Mouse (Mus musculus): ENCODE measurements around the gene Rnf212b. TPM values are rescaled to one million over a fixed set of nuclear protein-coding genes. Genes with fewer than 3 reads are reported as not detected.
A peak's percentile ranks its signal among the peaks of the same experiment; 100 is the strongest.
"Not testable (repeated sequence)": the region's sequence is repeated elsewhere in the genome, so short reads cannot be mapped to it uniquely, and the experiment has no call there.

The Rnf212b gene
- total RNA-seq (2021) = not detected
- long read RNA-seq, experiment 1, partial matches to known transcripts = 0 of 1 reads
- long read RNA-seq, experiment 1, other reads (novel, unspliced or antisense) = 1 of 1 reads
- long read RNA-seq, experiment 2 = 0 reads

DNA sequence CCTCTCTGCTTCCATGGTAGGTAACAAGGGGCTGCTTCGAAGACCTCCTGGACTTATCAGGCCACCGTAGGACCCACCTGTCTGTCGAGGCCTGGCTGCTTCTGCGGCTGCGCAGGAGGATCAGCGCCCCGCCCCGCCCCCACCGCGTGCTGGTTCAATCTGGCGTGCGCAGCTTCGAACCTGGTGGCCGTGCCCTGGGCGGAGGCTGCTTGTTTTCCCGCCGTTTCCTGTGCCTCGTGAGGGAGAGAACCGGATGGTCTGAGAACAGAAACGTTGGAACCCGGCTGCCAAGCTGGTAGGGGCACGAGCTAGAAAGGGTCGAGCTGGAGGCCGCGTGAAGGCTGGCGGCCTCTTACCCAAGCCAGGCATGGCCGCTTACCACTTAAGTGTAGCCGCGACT is at the start of gene Rnf212b:
Rnf212b (plus strand) TSS at position 151 of the 400 bp plus-strand sequence.
- DNase-seq (ENCODE audit: extremely low spot score in 1 of 2, low spot score in 2 of 2) = no peak
- no peak within 1 kb of the TSS for H3K4me3 ChIP-seq
- intact Hi-C loops (cut with DNase I) = no loop called here
- no peak for TF ChIP-seq CTCF (IDR thresholded peaks at IDR 0.05)
- H3K27ac ChIP-seq = no peak within 1 kb of the TSS

DNA sequence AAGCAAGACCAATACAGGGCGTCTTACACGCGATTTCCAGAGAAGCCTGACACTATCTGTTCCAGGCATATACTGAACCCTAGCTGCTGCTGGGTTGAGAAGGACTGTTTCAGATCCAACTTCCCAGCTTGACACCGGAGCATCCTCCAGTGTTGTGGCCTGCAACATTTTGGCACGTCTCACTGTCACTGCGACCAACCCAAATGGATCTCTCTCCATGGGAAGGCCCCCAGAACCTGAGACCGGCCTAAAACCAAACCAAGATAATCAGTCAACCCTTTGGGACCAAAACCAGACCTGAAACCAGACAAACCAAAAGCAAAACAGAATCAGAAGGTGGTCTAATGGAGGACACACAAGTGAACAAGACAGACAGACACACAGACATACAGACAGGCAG is 47.0 kb upstream of the Rnf212b start:
- intact Hi-C loops (cut with DNase I); H3K4me3 ChIP-seq; H3K27ac ChIP-seq; DNase-seq (ENCODE audit: extremely low spot score in 1 of 2, low spot score in 2 of 2): not testable (repeated sequence)

DNA sequence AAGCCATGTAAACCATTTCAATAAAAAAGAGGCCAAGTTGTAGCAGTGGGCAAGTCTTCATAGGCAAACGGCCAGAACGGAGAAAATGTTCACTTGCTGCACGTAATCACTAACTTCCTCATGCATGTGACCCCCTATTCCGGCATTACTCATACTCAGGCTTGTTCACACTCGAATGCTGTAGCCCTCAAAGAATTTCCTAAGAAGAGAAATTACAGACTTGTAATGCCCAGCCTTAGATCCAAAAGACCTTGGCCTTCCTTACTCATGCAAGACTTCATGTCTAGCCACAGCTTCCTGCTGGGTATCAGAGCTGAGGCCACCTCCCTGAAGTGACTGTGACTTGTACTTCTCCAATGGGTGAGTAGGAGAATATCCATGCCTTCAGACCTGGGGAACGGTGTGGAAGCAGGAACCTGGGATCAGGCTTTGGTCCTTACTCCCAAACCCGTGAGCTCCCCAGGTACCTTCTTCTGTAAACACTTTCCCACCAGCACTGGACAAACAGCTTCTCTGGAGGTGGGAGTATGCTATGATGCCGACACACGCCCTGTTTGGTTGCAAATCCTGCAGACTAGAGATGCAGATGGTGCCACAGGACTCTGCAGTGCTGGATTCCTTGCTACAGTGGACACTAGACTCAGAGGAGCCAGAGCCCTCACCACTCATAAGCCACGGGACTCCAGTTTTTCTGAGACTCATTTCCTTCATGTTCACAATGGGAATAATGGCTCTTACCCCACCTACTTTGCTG is 45.5 kb upstream of the Rnf212b start:
- Histone ChIP-seq H3K4me3 (no peak overlapping the region), H3K27ac (no peak overlapping the region)
- TF ChIP-seq CTCF (IDR thresholded peaks at IDR 0.05) = no peak
- intact Hi-C loops (cut with DNase I) = no loop called here
- DNase-seq (ENCODE audit: extremely low spot score in 1 of 2, low spot score in 2 of 2) = no peak

DNA sequence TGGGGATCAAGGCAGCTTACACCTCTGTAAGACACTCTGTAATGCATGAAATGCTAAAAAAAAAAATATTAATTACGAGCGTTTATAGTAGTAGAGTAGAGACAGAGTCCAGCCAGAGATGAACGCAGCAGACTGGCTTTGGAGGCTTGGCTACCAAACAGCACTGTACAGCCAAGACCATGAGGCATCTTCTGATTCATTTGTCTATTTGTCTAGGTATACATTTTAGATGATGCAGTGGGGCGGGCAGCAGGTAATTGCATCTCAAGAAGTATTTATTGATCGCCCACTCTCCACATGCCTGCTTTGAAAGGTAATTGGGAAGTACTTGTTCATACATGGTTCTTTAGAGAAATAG is 44.9 kb upstream of the Rnf212b start:
- no peak overlapping the region for H3K27ac ChIP-seq
- intact Hi-C loops (cut with DNase I) = no loop called here
- TF ChIP-seq CTCF (IDR thresholded peaks at IDR 0.05) = no peak
- H3K4me3 ChIP-seq = no peak overlapping the region
- DNase-seq (ENCODE audit: extremely low spot score in 1 of 2, low spot score in 2 of 2) = no peak

DNA sequence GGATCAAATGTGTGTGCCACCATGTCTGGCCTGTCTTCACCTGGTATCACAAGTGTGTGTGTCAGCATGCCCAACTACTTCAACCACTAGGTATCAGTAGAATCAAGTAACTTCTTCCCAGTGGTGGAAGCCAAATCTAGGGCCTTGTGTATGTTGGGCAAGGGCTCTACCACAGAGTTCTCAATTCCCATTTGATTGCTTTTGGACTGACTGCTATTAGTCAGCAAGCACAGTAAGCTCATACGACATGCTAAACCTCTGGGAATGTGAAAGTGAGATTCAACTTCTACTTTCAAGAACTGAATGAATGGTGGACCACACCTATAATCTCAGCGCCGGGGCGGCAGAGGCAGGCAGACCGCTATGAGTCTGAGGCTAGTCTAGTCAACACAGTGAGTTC is 43.6 kb upstream of the Rnf212b start:
- Histone ChIP-seq H3K27ac (no peak overlapping the region), H3K4me3 (no peak overlapping the region)
- no peak for DNase-seq (ENCODE audit: extremely low spot score in 1 of 2, low spot score in 2 of 2)
- intact Hi-C loops (cut with DNase I) = no loop called here
- no peak for TF ChIP-seq CTCF (IDR thresholded peaks at IDR 0.05)

DNA sequence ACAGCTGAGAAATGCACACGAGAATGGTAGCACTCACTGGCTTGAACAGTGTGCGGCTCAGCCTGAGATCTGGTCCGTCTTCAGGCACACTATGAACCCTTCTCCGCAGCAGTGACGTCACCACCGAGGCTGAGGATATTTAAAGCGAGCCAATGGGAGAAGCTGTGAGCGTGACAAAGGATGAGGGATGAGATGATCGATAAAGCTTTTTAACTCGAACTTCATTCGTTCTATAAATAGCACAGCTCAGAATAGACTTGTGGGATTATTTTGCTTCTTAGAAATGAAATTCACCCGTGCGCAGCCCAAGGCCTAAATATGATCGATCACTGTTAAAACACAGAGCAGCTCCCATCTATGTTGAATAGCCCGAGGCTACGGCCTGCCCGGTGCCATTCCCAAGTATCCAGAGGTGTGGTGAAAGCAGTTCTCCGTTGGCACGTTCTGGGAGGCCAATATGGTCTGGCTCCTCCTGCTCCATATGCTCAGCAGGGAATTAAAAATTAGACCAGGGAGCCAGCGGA is 41.5 kb upstream of the Rnf212b start:
- intact Hi-C loops (cut with DNase I) = no loop called here
- TF ChIP-seq CTCF (IDR thresholded peaks at IDR 0.05) = no peak
- DNase-seq (ENCODE audit: extremely low spot score in 1 of 2, low spot score in 2 of 2) = peak; percentile 63 to 72
- 0 out of 2 replicates have a peak overlapping the region, but pooled peaks have one; percentile 19 for H3K4me3 ChIP-seq
- H3K27ac ChIP-seq = peak overlapping the region; percentile 82

DNA sequence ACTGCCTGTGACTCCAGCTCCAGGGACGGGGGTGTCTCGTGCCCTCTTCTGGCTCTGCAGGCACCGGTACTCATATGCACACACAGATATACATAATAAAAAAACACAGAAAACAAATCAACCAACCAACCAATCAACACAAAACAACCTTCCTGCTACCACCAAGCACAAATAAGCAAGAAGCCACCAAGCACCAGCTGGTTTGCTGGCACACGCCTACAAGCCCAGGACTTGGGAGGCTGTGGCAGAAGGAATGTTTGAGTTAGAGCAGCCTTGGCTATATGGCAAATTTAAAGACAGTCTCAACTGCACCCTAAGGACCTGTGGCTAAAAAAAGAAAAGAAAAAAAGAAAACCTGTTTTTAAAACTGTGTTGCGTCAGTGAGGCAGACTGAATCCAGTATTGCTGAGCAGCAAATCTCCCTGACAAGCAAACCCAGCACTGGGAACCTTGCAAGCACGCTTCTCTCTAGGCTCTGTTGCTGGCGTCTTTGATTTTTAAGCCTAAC is 38.4 kb upstream of the Rnf212b start:
- peak overlapping the region; percentile 75 for H3K27ac ChIP-seq
- intact Hi-C loops (cut with DNase I) = no loop called here
- TF ChIP-seq CTCF (IDR thresholded peaks at IDR 0.05) = no peak
- H3K4me3 ChIP-seq = no peak overlapping the region
- no peak for DNase-seq (ENCODE audit: extremely low spot score in 1 of 2, low spot score in 2 of 2)

DNA sequence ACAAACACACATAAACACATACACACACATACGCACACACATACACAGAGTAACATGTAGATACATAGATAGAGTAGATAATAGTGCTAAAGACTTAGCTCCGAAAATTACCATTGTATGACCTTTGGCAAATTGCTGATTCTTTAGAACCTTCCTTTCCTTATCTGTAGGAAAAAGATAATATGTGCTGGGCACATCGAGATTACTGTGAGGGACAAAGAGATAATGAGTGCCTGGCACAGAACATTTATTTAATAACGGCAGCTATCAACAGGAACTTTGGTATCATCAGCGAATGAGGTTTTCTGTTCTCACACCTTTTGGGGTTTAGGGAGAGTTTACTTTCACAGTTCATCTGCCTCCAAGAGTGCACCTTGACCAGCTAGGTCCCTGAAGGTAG is 37.2 kb upstream of the Rnf212b start:
- Histone ChIP-seq H3K4me3 (peak overlapping the region; percentile 20), H3K27ac (peak overlapping the region; percentile 5; the same call in 1 of the 2 replicates)
- no peak for DNase-seq (ENCODE audit: extremely low spot score in 1 of 2, low spot score in 2 of 2)
- intact Hi-C loops (cut with DNase I) = no loop called here
- no peak for TF ChIP-seq CTCF (IDR thresholded peaks at IDR 0.05)

DNA sequence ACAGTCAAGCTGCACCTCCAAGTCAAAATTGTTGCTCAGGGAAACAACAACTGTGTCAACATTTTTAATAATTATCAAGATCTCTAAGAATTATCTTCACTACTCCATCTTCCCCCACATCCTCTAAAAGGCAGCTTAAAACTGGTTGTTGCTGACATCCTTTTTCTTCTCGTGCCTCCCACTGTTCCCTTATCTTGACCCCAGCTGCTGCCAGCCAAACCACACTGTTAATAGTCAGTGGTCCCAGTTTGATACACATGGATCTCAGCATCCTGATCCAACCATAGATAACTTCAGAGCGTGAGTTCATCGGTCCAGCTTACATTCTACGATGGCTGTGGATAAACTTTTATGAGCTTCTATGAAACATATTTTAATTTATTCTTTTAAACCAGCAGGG is 36.0 kb upstream of the Rnf212b start:
- TF ChIP-seq CTCF (IDR thresholded peaks at IDR 0.05) = no peak
- no peak for DNase-seq (ENCODE audit: extremely low spot score in 1 of 2, low spot score in 2 of 2)
- intact Hi-C loops (cut with DNase I) = no loop called here
- Histone ChIP-seq H3K27ac (peak overlapping the region; percentile 6), H3K4me3 (peak overlapping the region; percentile 20)

DNA sequence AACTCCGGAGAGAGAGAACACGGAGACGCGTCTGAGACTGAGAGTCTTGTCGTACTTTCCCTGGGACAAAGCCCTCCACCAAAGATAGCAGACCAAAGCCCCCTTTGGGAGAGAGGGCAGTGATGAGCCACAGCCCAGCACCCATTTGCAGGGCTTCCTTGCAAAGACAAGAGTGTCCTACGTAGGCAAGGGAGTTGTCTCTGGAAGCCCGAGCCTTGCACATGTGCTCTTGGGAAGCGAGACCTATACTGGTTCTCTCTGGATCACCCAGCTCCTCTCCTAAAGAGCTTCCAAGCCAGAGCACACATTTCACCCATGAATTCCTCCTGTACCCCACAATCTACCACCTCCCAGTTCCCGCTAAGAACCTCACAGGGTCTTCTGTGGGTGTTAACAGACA is 33.9 kb upstream of the Rnf212b start:
- intact Hi-C loops (cut with DNase I) = no loop called here
- peak overlapping the region; percentile 86 for H3K27ac ChIP-seq
- no peak for DNase-seq (ENCODE audit: extremely low spot score in 1 of 2, low spot score in 2 of 2)
- no peak for TF ChIP-seq CTCF (IDR thresholded peaks at IDR 0.05)
- H3K4me3 ChIP-seq = peak overlapping the region; percentile 76

DNA sequence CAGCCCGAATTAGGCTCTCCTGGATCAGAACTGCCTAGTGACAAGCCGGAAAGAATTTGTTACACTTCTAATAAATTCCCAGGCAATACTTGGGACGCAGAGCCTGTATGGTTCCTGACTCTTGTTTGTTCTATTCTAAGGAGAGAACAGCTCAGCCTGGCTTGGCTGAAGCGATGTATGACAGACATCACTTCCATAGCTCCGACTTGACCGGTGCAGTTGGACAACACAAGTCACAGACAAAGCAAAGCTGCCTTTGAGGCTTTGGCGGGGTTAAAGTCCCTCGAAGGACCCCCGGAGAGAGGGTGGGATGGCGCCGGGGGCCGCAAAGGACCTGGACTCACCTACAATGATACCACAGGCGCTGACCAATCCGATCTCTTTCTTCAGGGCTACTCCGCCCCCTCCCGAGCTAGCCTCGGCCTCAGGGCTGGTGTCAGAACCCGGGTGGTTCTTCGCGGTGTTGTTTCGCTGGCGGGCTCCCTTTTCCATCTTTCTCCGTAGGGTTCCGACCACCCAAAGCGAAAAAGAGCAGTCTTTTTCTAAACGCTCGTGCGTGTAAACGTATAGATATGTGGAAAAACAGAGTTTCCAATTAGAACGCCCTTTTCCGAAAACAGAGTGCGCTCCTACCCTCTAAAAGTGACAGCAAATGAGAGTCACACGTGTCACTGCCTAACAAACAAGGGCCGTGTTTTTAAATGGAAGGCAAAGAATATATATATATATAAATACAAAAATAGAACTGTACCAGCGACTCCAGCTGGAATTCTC is 32.9 kb upstream of the Rnf212b start:
- intact Hi-C loops (cut with DNase I) = loop anchor here (1.0 kb wide), 1 partner anchor 52 kb away; no protein-coding TSS in a partner anchor
- TF ChIP-seq CTCF (IDR thresholded peaks at IDR 0.05) = no peak

More for the DNA sequence above, 32.9 kb upstream of the Rnf212b start:
- Histone ChIP-seq H3K27ac (peak overlapping the region; percentile 86), H3K4me3 (peak overlapping the region; percentile 76)
- peak; percentile 59 to 75 for DNase-seq (ENCODE audit: extremely low spot score in 1 of 2, low spot score in 2 of 2)
